Mouse (Mus musculus) lung, postnatal 0 days (tissue): ENCODE data around the gene Tmem43.

Experiments used
- CTCF ChIP-seq: IDR thresholded peaks from 2 replicates; pipeline ENCODE4 v1.5.1; 2016; ENCODE audit warnings: antibody characterized with exemption, mild to moderate bottlenecking
- EP300 ChIP-seq: IDR thresholded peaks from 2 replicates; pipeline ENCODE4 v1.6.1; 2016; ENCODE audit warnings: antibody characterized with exemption, mild to moderate bottlenecking, control low read depth

- no peak for TF ChIP-seq CTCF
- TF ChIP-seq EP300 = no peak
These were observed 13.4 kb downstream of the Tmem43 start for GRCm38 (mm10) chr6:91486736-91487453.
